Mouse (Mus musculus) MEL (cell line): ENCODE measurements around the gene Arsg. TPM values are rescaled to one million over a fixed set of nuclear protein-coding genes. Genes with fewer than 3 reads are reported as not detected.
A peak's percentile ranks its signal among the peaks of the same experiment; 100 is the strongest.

Source experiments
- DNase-seq: peaks from one replicate; pipeline ENCODE4 v3.0.0; 2011; ENCODE audit warnings: low read depth, low spot score
- H3K27ac ChIP-seq: 2 replicates; pipeline ENCODE4 v1.5.1; 2012; ENCODE audit warnings: low read depth, mild to moderate bottlenecking, control low read depth, low read length, moderate library complexity; ENCODE audit not compliant: control insufficient read depth
- H3K27me3 ChIP-seq, 2 experiments: fragments of 150-350 bp in 1 of 2; sonication (generic) in 1 of 2; 2 replicates each; pipeline ENCODE4 v1.6.1; 2012; ENCODE audit warnings: low read length in 2 of 2, mild to moderate bottlenecking in 2 of 2, improper control_type of control experiment in 1 of 2, moderate library complexity in 1 of 2; ENCODE audit not compliant: insufficient read depth in 2 of 2, control insufficient read depth in 1 of 2
- H3K36me3 ChIP-seq, 2 experiments: 2 replicates each; pipeline ENCODE4 v1.6.1; 2012 to 2014; ENCODE audit warnings: low read length in 2 of 2, improper control_type of control experiment in 1 of 2, inconsistent platforms in 1 of 2, mild to moderate bottlenecking in 1 of 2; ENCODE audit not compliant: insufficient read depth in 2 of 2, control insufficient read depth in 1 of 2
- H3K4me1 ChIP-seq, 2 experiments: fragments of 150-350 bp in 1 of 2; sonication (generic) in 1 of 2; 2 replicates each; pipeline ENCODE4 v1.6.1; 2012; ENCODE audit warnings: low read length in 2 of 2, improper control_type of control experiment in 1 of 2, mild to moderate bottlenecking in 1 of 2; ENCODE audit not compliant: insufficient read depth in 2 of 2, control insufficient read depth in 1 of 2
- H3K4me3 ChIP-seq, 2 experiments: fragments of 150-350 bp in 1 of 2; sonication (generic) in 1 of 2; 2 replicates each; pipeline ENCODE4 v1.5.1; 2012; ENCODE audit warnings: low read depth in 2 of 2, low read length in 2 of 2, mild to moderate bottlenecking in 2 of 2, moderate library complexity in 2 of 2, control low read depth in 1 of 2, improper control_type of control experiment in 1 of 2; ENCODE audit not compliant: control insufficient read depth in 1 of 2, insufficient read depth in 1 of 2
- H3K79me2 ChIP-seq: 2 replicates; pipeline ENCODE4 v1.6.1; 2012; ENCODE audit warnings: mild to moderate bottlenecking, low read length, moderate library complexity; ENCODE audit not compliant: control insufficient read depth, poor library complexity, insufficient read depth
- H3K9ac ChIP-seq: 2 replicates; pipeline ENCODE4 v1.6.1; 2012; ENCODE audit warnings: low read depth, mild to moderate bottlenecking, control low read depth, low read length, moderate library complexity; ENCODE audit not compliant: control insufficient read depth, poor library complexity, severe bottlenecking
- H3K9me3 ChIP-seq: fragments of 150-350 bp; sonication (generic); replicated peaks from 2 replicates; pipeline ENCODE4 v1.6.1; 2012; ENCODE audit warnings: mild to moderate bottlenecking, low read length, improper control_type of control experiment, moderate library complexity; ENCODE audit not compliant: insufficient read depth
- BHLHE40 ChIP-seq: IDR thresholded peaks from 2 replicates; pipeline ENCODE4 v1.6.1; 2012; ENCODE audit warnings: low read depth, mild to moderate bottlenecking, inconsistent platforms, low read length, improper control_type of control experiment, borderline replicate concordance
- CHD1 ChIP-seq: IDR thresholded peaks from 2 replicates; pipeline ENCODE4 v1.6.1; 2012; ENCODE audit warnings: low read depth, mild to moderate bottlenecking, inconsistent platforms, low read length, improper control_type of control experiment
- CHD2 ChIP-seq: IDR thresholded peaks from 2 replicates; pipeline ENCODE4 v1.6.1; 2011; ENCODE audit warnings: low read length, improper control_type of control experiment
- ELF1 ChIP-seq: IDR thresholded peaks from 2 replicates; pipeline ENCODE4 v1.6.1; 2014; ENCODE audit warnings: low read depth, mild to moderate bottlenecking, inconsistent platforms, low read length, improper control_type of control experiment, moderate library complexity
- EP300 ChIP-seq, 2 experiments: IDR thresholded peaks; 2 replicates each; pipeline ENCODE4 v1.6.1; 2011; ENCODE audit warnings: improper control_type of control experiment in 2 of 2, low read length in 2 of 2, low read depth in 1 of 2, mild to moderate bottlenecking in 1 of 2
- ETS1 ChIP-seq: IDR thresholded peaks from 2 replicates; pipeline ENCODE4 v1.6.1; 2012; ENCODE audit warnings: low read depth, mild to moderate bottlenecking, inconsistent platforms, low read length, improper control_type of control experiment, moderate library complexity
- GATA1 ChIP-seq: IDR thresholded peaks from 2 replicates; pipeline ENCODE4 v1.6.1; 2011; ENCODE audit warnings: low read depth, low read length, improper control_type of control experiment
- HCFC1 ChIP-seq: IDR thresholded peaks from 2 replicates; pipeline ENCODE4 v1.6.1; 2012; ENCODE audit warnings: low read depth, mild to moderate bottlenecking, inconsistent platforms, low read length, improper control_type of control experiment, moderate library complexity
- KAT2A ChIP-seq: conservative IDR thresholded peaks from 2 replicates; pipeline ENCODE4 v1.6.1; 2012; ENCODE audit warnings: low read depth, low read length, improper control_type of control experiment, inconsistent platforms
- MAFK ChIP-seq: IDR thresholded peaks from 2 replicates; pipeline ENCODE4 v1.6.1; 2011; ENCODE audit warnings: low read depth, mild to moderate bottlenecking, low read length, improper control_type of control experiment, borderline replicate concordance
- MAX ChIP-seq: IDR thresholded peaks from 2 replicates; pipeline ENCODE4 v1.6.1; 2011; ENCODE audit warnings: low read length, improper control_type of control experiment
- MAZ ChIP-seq: IDR thresholded peaks from 2 replicates; pipeline ENCODE4 v1.6.1; 2012; ENCODE audit warnings: low read depth, mild to moderate bottlenecking, inconsistent platforms, low read length, improper control_type of control experiment
- MXI1 ChIP-seq: IDR thresholded peaks from 2 replicates; pipeline ENCODE4 v1.6.1; 2011; ENCODE audit warnings: mild to moderate bottlenecking, low read depth, low read length, improper control_type of control experiment
- MYB ChIP-seq: IDR thresholded peaks from 2 replicates; pipeline ENCODE4 v1.6.1; 2011; ENCODE audit warnings: mild to moderate bottlenecking, low read depth, low read length, improper control_type of control experiment
- MYC ChIP-seq: IDR thresholded peaks from 2 replicates; pipeline ENCODE4 v1.6.1; 2011; ENCODE audit warnings: low read depth, mild to moderate bottlenecking, low read length, improper control_type of control experiment, moderate library complexity
- NELFE ChIP-seq: IDR thresholded peaks from 2 replicates; pipeline ENCODE4 v1.6.1; 2011; ENCODE audit warnings: low read depth, low read length, improper control_type of control experiment
- NRF1 ChIP-seq: IDR thresholded peaks from 2 replicates; pipeline ENCODE4 v1.6.1; 2014; ENCODE audit warnings: low read depth, mild to moderate bottlenecking, inconsistent platforms, low read length, improper control_type of control experiment, moderate library complexity; ENCODE audit not compliant: poor library complexity, insufficient read depth, severe bottlenecking
- POLR2A ChIP-seq, 2 experiments: IDR thresholded peaks; 2 replicates each; pipeline ENCODE4 v1.6.1; 2011 to 2012; ENCODE audit warnings: low read length in 2 of 2, mild to moderate bottlenecking in 2 of 2, control low read depth in 1 of 2, improper control_type of control experiment in 1 of 2, low read depth in 1 of 2, moderate library complexity in 1 of 2; ENCODE audit not compliant: control insufficient read depth in 1 of 2, insufficient read depth in 1 of 2, poor library complexity in 1 of 2
- POLR2AphosphoS2 ChIP-seq: IDR thresholded peaks from 2 replicates; pipeline ENCODE4 v1.6.1; 2011; ENCODE audit warnings: low read length, improper control_type of control experiment
- RAD21 ChIP-seq: IDR thresholded peaks from 2 replicates; pipeline ENCODE4 v1.6.1; 2011; ENCODE audit warnings: mild to moderate bottlenecking, low read depth, low read length, improper control_type of control experiment
- RCOR1 ChIP-seq: IDR thresholded peaks from 2 replicates; pipeline ENCODE4 v1.6.1; 2012; ENCODE audit warnings: low read depth, mild to moderate bottlenecking, inconsistent platforms, low read length, improper control_type of control experiment
- SIN3A ChIP-seq: IDR thresholded peaks from 2 replicates; pipeline ENCODE4 v1.6.1; 2012; ENCODE audit warnings: low read length, improper control_type of control experiment, inconsistent platforms
- SMC3 ChIP-seq: IDR thresholded peaks from 2 replicates; pipeline ENCODE4 v1.6.1; 2011; ENCODE audit warnings: low read depth, low read length, improper control_type of control experiment
- TAL1 ChIP-seq: IDR thresholded peaks from 2 replicates; pipeline ENCODE4 v1.6.1; 2012; ENCODE audit warnings: mild to moderate bottlenecking, inconsistent platforms, low read length, moderate library complexity, mixed read lengths
- TBP ChIP-seq: IDR thresholded peaks from 2 replicates; pipeline ENCODE4 v1.8.0; 2011; ENCODE audit warnings: low read depth, low read length, improper control_type of control experiment
- TCF12 ChIP-seq: IDR thresholded peaks from 2 replicates; pipeline ENCODE4 v1.6.1; 2014; ENCODE audit warnings: low read depth, mild to moderate bottlenecking, inconsistent platforms, low read length, improper control_type of control experiment, moderate library complexity
- UBTF ChIP-seq: IDR thresholded peaks from 2 replicates; pipeline ENCODE4 v1.6.1; 2012; ENCODE audit warnings: low read depth, mild to moderate bottlenecking, inconsistent platforms, low read length, improper control_type of control experiment, moderate library complexity, borderline replicate concordance; ENCODE audit not compliant: insufficient read depth
- polyA plus RNA-seq, 2 experiments: library from polyadenylated mRNA; stranded (reverse) in 1 of 2; unstranded in 1 of 2; fragments of >175 nt in 1 of 2; fragments of >200 nt in 1 of 2; gene quantifications; 2 replicates each; pipeline versions ENCODE4 v1.2.1 to v1.2.4; 2012; ENCODE audit warnings: low replicate concordance in 2 of 2, low read depth in 1 of 2; ENCODE audit not compliant: insufficient read length in 2 of 2, insufficient read depth in 1 of 2, missing spikeins in 1 of 2
- total RNA-seq: library from RNA; depleted of rRNA; stranded (reverse); fragments of 300-350 nt; gene quantifications from 2 replicates; pipeline ENCODE4 v1.2.3, GENCODE M21; 2012

Gene Arsg
- total and polyA plus RNA-seq, 3 experiments: 3.9 to 5.2 TPM; not detected in 1

- TF ChIP-seq TCF12 (no peak), KAT2A (no peak), GATA1 (no peak), BHLHE40 (no peak), SMC3 (no peak), POLR2A (IDR thresholded peaks at IDR 0.05; ENCODE audit: control insufficient read depth in 1 of 2, insufficient read depth in 1 of 2, low read depth in 1 of 2, low read length in 2 of 2, poor library complexity in 1 of 2) (peak; percentile 29 to 54; a peak in 2 of 4 replicates), EP300 (IDR thresholded peaks at IDR 0.05; ENCODE audit: low read depth in 1 of 2, low read length in 2 of 2) (0 out of 4 replicates have a peak, but pooled peaks of 1 of the 2 experiments have one; percentile 24), NRF1 (peak; percentile 54; the same call in 1 of the 2 replicates), MYC (peak; percentile 73; the same call in 1 of the 2 replicates), MAZ (no peak; the same call in none of the 2 replicates), MYB (no peak), RAD21 (no peak), UBTF (no peak), MXI1 (peak; percentile 99)
These were observed 138.4 kb downstream of the Arsg start, which contains the start of gene Wipi1 (continued) for GRCm38 (mm10) chr11:109611303-109612149.

- Histone ChIP-seq H3K36me3 (peaks cover 0 to 29% of the 10 kb centered on the region in 2 experiments; a peak in 2 of 4 replicates), H3K4me1 (peaks cover 14 to 34% of the 10 kb centered on the region in 2 experiments), H3K79me2 (no peaks in the 10 kb centered on the region), H3K27me3 (no peaks in the 10 kb centered on the region), H3K9ac (peak overlapping the region; percentile 40), H3K4me3 (peak overlapping the region; percentile 33 to 44), H3K9me3 (no peaks in the 10 kb centered on the region), H3K27ac (peak overlapping the region; percentile 88)
- no peak for TF ChIP-seq UBTF
- no peak for TF ChIP-seq NELFE
- peak; percentile 51; the same call in 1 of the 2 replicates for TF ChIP-seq TAL1
- TF ChIP-seq SMC3: no peak; the same call in 1 of the 2 replicates
- TF ChIP-seq TCF12: peak; percentile 93
- TF ChIP-seq MYB: peak; percentile 57; the same call in 1 of the 2 replicates
- TF ChIP-seq EP300 (IDR thresholded peaks at IDR 0.05; ENCODE audit: low read depth in 1 of 2, low read length in 2 of 2): peak; percentile 88 to 92
- peak; percentile 92 for TF ChIP-seq GATA1
- TF ChIP-seq ELF1: 0 out of 2 replicates have a peak, but pooled peaks have one; percentile 35
- TF ChIP-seq MXI1: no peak
- TF ChIP-seq ETS1: peak; percentile 83
- peak; percentile 30; the same call in 1 of the 2 replicates for TF ChIP-seq BHLHE40
- peak; percentile 87 for TF ChIP-seq RCOR1
- TF ChIP-seq SIN3A: peak; percentile 90
- 0 out of 2 replicates have a peak, but pooled peaks have one; percentile 14 for TF ChIP-seq KAT2A
- no peak; the same call in 1 of the 2 replicates for TF ChIP-seq CHD1
- TF ChIP-seq POLR2AphosphoS2: no peak
- peak; percentile 29; the same call in 1 of the 2 replicates for TF ChIP-seq TBP
- no peak for TF ChIP-seq CHD2
- 0 out of 2 replicates have a peak, but pooled peaks have one; percentile 60 for TF ChIP-seq MAFK
- TF ChIP-seq MAZ: peak; percentile 86
- peak; percentile 36; the same call in 1 of the 2 replicates for TF ChIP-seq HCFC1
- TF ChIP-seq MAX: peak; percentile 31; the same call in 1 of the 2 replicates
- peak; percentile 85 for DNase-seq
These were observed 139.8 kb downstream of the Arsg start for GRCm38 (mm10) chr11:109612871-109613529.
